Mouse (Mus musculus) adrenal gland, postnatal 4 days (tissue): ENCODE data around the gene Slc12a9. TPM values are rescaled to one million over a fixed set of nuclear protein-coding genes. Genes with fewer than 3 reads are reported as not detected.

ENCODE experiments used
- DNase-seq, 2 experiments: peaks; one replicate each; pipeline ENCODE4 v3.0.0; 2021 to 2022; ENCODE audit warnings: low spot score in 2 of 2, mixed read lengths in 2 of 2
- total RNA-seq, 2 experiments: library from RNA; stranded (reverse); gene quantifications; 2 replicates each; pipeline ENCODE4 v1.2.3; 2021

Slc12a9 gene
- total RNA-seq, 2 experiments from 2014 or later: 16.3 to 19.4 TPM

GRCm38 (mm10) chr5:137347856-137348255 lies 14.5 kb upstream of the Slc12a9 start:
- no peak for DNase-seq

GRCm38 (mm10) chr5:137346983-137347382 lies 13.6 kb upstream of the Slc12a9 start:
- DNase-seq: no peak

- no peak for DNase-seq
Observed at GRCm38 (mm10) chr5:137346388-137346787, 13.0 kb upstream of the Slc12a9 start.

- DNase-seq: no peak
Observed at GRCm38 (mm10) chr5:137345821-137346220, 12.4 kb upstream of the Slc12a9 start.

- DNase-seq: no peak
Observed at GRCm38 (mm10) chr5:137343869-137344268, 10.5 kb upstream of the Slc12a9 start.

- no peak for DNase-seq
Observed at GRCm38 (mm10) chr5:137343412-137343811, 10.0 kb upstream of the Slc12a9 start.

GRCm38 (mm10) chr5:137342407-137343012 lies 9.1 kb upstream of the Slc12a9 start:
- no peak for DNase-seq

GRCm38 (mm10) chr5:137340222-137340621 lies 6.8 kb upstream of the Slc12a9 start:
- DNase-seq: no peak

- no peak for DNase-seq
Observed at GRCm38 (mm10) chr5:137339290-137339979, 6.0 kb upstream of the Slc12a9 start.

GRCm38 (mm10) chr5:137338663-137339289 lies 5.4 kb upstream of the Slc12a9 start:
- DNase-seq: no peak

- DNase-seq: peak; percentile 72 to 82
Observed at GRCm38 (mm10) chr5:137338256-137338655, 4.9 kb upstream of the Slc12a9 start.

GRCm38 (mm10) chr5:137337190-137337589 lies 3.8 kb upstream of the Slc12a9 start:
- DNase-seq: no peak

- no peak for DNase-seq
Observed at GRCm38 (mm10) chr5:137335066-137335465, 1.7 kb upstream of the Slc12a9 start.

GRCm38 (mm10) chr5:137334317-137334716 lies 920 bp upstream of the Slc12a9 start:
- no peak for DNase-seq

- DNase-seq: no peak
Observed at GRCm38 (mm10) chr5:137332857-137333511, 413 bp downstream of the Slc12a9 start.

GRCm38 (mm10) chr5:137330910-137331309 lies 2.5 kb downstream of the Slc12a9 start:
- DNase-seq: no peak

- DNase-seq: no peak
Observed at GRCm38 (mm10) chr5:137320996-137321395, 12.4 kb downstream of the Slc12a9 start.

- no peak for DNase-seq
Observed at GRCm38 (mm10) chr5:137318570-137318969, 14.8 kb downstream of the Slc12a9 start.

GRCm38 (mm10) chr5:137317361-137317760 lies 16.0 kb downstream of the Slc12a9 start:
- DNase-seq: no peak

GRCm38 (mm10) chr5:137315084-137315903 lies 18.1 kb downstream of the Slc12a9 start:
- no peak for DNase-seq
